Mouse (Mus musculus) C3H10T1/2 (cell line): ENCODE measurements around the gene BC049730. TPM values are rescaled to one million over a fixed set of nuclear protein-coding genes. Genes with fewer than 3 reads are reported as not detected.

Experiments
- polyA plus RNA-seq, 2 experiments: library from polyadenylated mRNA; unstranded; fragments of >200 nt; fragmentation: generic; extraction: Trizol; gene quantifications; one replicate each; pipeline ENCODE4 v1.2.1; 2012; ENCODE audit warnings: missing spikeins in 2 of 2

Gene BC049730
- polyA plus RNA-seq: not detected

DNA sequence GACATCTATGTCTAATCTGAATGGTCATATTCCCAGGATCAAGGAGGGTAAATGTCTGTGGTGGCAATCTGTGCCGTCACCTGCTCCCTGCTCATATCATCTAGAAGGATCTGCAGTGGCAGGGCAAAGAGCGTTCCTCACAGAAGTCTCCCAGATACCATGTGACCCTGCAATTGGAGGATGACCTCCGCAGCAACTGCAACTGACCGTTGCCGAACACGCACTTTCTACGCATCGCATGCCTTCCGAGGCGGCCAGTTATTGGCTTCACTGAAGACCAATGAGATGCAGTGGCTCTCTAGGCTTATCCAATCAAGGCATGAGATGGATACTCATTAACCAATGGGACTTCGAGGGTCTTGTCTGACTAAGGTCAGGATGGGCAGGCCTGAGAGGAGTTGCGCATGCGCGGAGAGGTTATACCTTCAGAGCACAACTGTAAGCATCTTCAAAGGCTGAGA, at the start of gene BC049730:
Gene BC049730 (plus strand): TSS at position 411 of the 461 bp plus-strand sequence.

DNA sequence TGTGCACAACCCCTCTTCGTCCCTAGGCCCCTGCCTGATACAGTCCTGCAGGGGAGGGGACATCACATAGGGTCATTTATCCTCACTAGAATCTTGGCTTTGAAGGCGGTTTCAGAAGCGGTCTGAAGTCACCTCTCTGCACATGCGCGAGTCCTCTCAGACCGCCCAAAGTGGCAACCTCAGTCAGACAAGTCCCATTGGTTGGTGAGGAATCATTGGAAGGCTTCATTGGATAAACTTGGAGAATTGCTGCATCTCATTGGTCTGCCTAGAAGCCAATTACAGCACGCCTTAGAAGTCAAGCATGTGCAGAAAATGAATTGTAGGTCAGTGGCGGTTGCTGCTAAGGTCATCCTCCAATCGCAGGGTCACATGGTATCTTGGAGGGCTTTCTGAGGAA, 32.5 kb upstream of the BC049730 start, which contains the start of gene Tex101:
Gene Tex101 (minus strand): TSS at position 101 of the 400 bp plus-strand sequence.

DNA sequence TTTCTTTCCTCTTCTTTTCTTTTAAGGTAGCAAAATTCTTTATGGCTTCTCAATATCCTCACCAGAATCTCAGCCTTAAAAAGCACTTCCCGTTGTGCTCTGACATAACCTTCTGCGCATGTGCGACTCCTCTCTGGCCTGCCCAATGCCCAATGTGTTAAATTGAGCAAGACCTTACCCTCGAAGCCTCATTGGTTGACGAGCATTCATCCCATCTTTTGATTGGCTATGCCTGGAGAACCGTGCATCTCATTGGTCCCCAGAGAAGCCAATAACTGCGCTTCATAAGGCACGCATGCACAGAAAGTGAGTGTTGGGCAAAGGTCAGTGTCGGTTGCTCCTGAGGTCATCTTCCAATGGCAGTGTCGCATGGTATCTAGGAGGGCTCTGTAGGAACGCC, 17.8 kb downstream of the BC049730 start, which contains the start of gene Gm4763:
Gene Gm4763 (minus strand): TSS at position 101 of the 400 bp plus-strand sequence.

DNA sequence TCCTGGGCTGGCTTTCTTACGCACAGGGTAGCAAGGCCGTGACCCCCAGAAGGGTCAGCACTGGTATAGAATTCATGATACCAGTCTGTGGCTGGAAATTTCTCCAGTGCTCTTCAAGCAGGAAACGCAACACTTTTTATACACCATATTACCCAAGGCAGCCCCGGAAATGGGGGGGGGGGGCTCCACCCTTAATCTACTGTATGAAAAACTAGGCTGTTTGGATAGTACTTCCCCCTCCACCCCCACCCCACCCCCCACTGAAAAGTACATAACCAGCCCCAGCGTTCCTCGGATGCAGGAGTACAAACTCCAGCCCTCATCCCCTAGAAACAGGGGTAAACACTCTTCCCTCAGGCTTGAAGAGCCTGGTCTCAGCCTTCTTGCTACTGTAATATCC, 51.2 kb downstream of the BC049730 start, which contains the start of gene Cd177:
Gene Cd177 (minus strand): TSS at position 101 of the 400 bp plus-strand sequence.

Other genes with a start within 250 kb of the BC049730 start
- gene Plaur, start 246.8 kb upstream of the BC049730 start, polyA plus RNA-seq: 10 to 100 TPM in 1 of 2 experiments, 1 to 10 TPM in 1; 5.0 to 32.8 TPM
- gene Cadm4, start 227.2 kb upstream of the BC049730 start, polyA plus RNA-seq: under 1 TPM; 0.27 to 0.57 TPM
- gene Zfp428, start 202.2 kb upstream of the BC049730 start, polyA plus RNA-seq: 10 to 100 TPM; 25.3 to 58.2 TPM
- under 1 TPM; 0.06 to 0.09 TPM for gene AC161166.1, start 196.8 kb upstream of the BC049730 start, polyA plus RNA-seq
- 10 to 100 TPM in 1 of 2 experiments, 1 to 10 TPM in 1; 2.1 to 10.9 TPM for gene Irgq, start 178.6 kb upstream of the BC049730 start, polyA plus RNA-seq
- gene Pinlyp, start 163.1 kb upstream of the BC049730 start, polyA plus RNA-seq: under 1 TPM in 1 of 2 experiments, not detected in 1; 0.13 TPM
- gene Xrcc1, start 163.0 kb upstream of the BC049730 start, polyA plus RNA-seq: 10 to 100 TPM; 39.6 to 44.0 TPM
- 10 to 100 TPM; 13.1 to 29.9 TPM for gene Ethe1, start 121.7 kb upstream of the BC049730 start, polyA plus RNA-seq
- gene Zfp575, start 121.6 kb upstream of the BC049730 start, polyA plus RNA-seq: under 1 TPM in 1 of 2 experiments, not detected in 1; 0.05 TPM
- under 1 TPM; 0.46 to 0.84 TPM for gene Phldb3, start 98.5 kb upstream of the BC049730 start, polyA plus RNA-seq
- gene Lypd3, start 72.7 kb upstream of the BC049730 start, polyA plus RNA-seq: not detected
- under 1 TPM in 1 of 2 experiments, not detected in 1; 0.05 TPM for gene Tex101, start 32.6 kb upstream of the BC049730 start, polyA plus RNA-seq
- gene Gm4763, start 17.7 kb downstream of the BC049730 start, polyA plus RNA-seq: not detected
- not detected for gene Cd177, start 51.1 kb downstream of the BC049730 start, polyA plus RNA-seq
- gene Ceacam10, start 68.0 kb downstream of the BC049730 start, polyA plus RNA-seq: not detected
- 10 to 100 TPM; 16.1 to 25.5 TPM for gene Gm9844, start 153.0 kb downstream of the BC049730 start, polyA plus RNA-seq
- gene Lypd4, start 160.7 kb downstream of the BC049730 start, polyA plus RNA-seq: not detected
- not detected for gene Dmrtc2, start 160.8 kb downstream of the BC049730 start, polyA plus RNA-seq
- gene Rps19, start 175.1 kb downstream of the BC049730 start, polyA plus RNA-seq: 1,000 to 10,000 TPM; 2,288 to 3,093 TPM
- under 1 TPM; 0.08 to 0.57 TPM for gene Cd79a, start 188.1 kb downstream of the BC049730 start, polyA plus RNA-seq
- gene Arhgef1, start 193.7 kb downstream of the BC049730 start, polyA plus RNA-seq: 10 to 100 TPM; 27.6 to 54.0 TPM
- gene Gm4881, start 235.3 kb downstream of the BC049730 start, polyA plus RNA-seq: not detected